Mouse (Mus musculus) liver, embryonic 11.5 days (tissue): Measurements from ENCODE around the gene Has1. TPM values are rescaled to one million over a fixed set of nuclear protein-coding genes. Genes with fewer than 3 reads are reported as not detected.

Experiments used
- ATAC-seq: fragments of 200-750 bp; cut with Nextera tagmentation; replicated peaks from 2 replicates; pipeline ENCODE4 v1.8.0; 2017; ENCODE audit warnings: moderate number of reproducible peaks, mild to moderate bottlenecking, moderate TSS enrichment, moderate library complexity; ENCODE audit not compliant: low FRiP score
- DNase-seq: peaks from one replicate; pipeline ENCODE4 v3.0.0-alpha.2; 2017; ENCODE audit warnings: low spot score
- H3K27ac ChIP-seq: fragments of 300-500 bp; sonication (generic); 2 replicates; pipeline ENCODE4 v1.5.1; 2014; ENCODE audit warnings: mild to moderate bottlenecking, low read depth, low read length, control low read depth
- H3K27me3 ChIP-seq: fragments of 300-500 bp; sonication (generic); replicated peaks from 2 replicates; pipeline ENCODE4 v1.6.1; 2014; ENCODE audit warnings: low read length, mixed read lengths; ENCODE audit not compliant: control insufficient read depth, insufficient read depth
- H3K36me3 ChIP-seq: fragments of 300-500 bp; sonication (generic); 2 replicates; pipeline ENCODE4 v1.6.1; 2014; ENCODE audit warnings: mild to moderate bottlenecking, low read length, moderate library complexity, mixed read lengths; ENCODE audit not compliant: control insufficient read depth, insufficient read depth
- H3K4me1 ChIP-seq: fragments of 300-500 bp; sonication (generic); replicated peaks from 2 replicates; pipeline ENCODE4 v1.6.1; 2014; ENCODE audit warnings: low read length, mixed read lengths; ENCODE audit not compliant: control insufficient read depth, insufficient read depth
- H3K4me2 ChIP-seq: fragments of 300-500 bp; sonication (generic); 2 replicates; pipeline ENCODE4 v1.6.1; 2014; ENCODE audit warnings: mild to moderate bottlenecking, control low read depth, moderate library complexity
- H3K4me3 ChIP-seq: fragments of 300-500 bp; sonication (generic); 2 replicates; pipeline ENCODE4 v1.5.1; 2014; ENCODE audit warnings: low read depth, low read length, control low read depth
- H3K9ac ChIP-seq: fragments of 300-500 bp; sonication (generic); 2 replicates; pipeline ENCODE4 v1.6.1; 2014; ENCODE audit warnings: low read depth, low read length, control low read depth
- H3K9me3 ChIP-seq: fragments of 300-500 bp; sonication (generic); 2 replicates; pipeline ENCODE4 v1.6.1; 2016; ENCODE audit warnings: low read length, inconsistent platforms, mixed read lengths; ENCODE audit not compliant: control insufficient read depth
- WGBS: fragments of 180-500 bp; shearing (Covaris S2); extraction: QIAGEN DNeasy Blood & Tissue Kit; methylation state at CpG from one replicate; pipeline ENCODE4 v1.1.7; 2014; 5-methylcytosine and 5-hydroxymethylcytosine counted together
- polyA plus RNA-seq: library from polyadenylated mRNA; unstranded; fragments of >200 nt; fragmentation: Nextera tagmentation; extraction: Ambion mirVana; gene quantifications from 2 replicates; pipeline ENCODE4 v1.2.1, GENCODE M21; 2014

Has1 gene
- polyA plus RNA-seq, result 0.31 and 0.58 TPM in 2 replicates

DNA sequence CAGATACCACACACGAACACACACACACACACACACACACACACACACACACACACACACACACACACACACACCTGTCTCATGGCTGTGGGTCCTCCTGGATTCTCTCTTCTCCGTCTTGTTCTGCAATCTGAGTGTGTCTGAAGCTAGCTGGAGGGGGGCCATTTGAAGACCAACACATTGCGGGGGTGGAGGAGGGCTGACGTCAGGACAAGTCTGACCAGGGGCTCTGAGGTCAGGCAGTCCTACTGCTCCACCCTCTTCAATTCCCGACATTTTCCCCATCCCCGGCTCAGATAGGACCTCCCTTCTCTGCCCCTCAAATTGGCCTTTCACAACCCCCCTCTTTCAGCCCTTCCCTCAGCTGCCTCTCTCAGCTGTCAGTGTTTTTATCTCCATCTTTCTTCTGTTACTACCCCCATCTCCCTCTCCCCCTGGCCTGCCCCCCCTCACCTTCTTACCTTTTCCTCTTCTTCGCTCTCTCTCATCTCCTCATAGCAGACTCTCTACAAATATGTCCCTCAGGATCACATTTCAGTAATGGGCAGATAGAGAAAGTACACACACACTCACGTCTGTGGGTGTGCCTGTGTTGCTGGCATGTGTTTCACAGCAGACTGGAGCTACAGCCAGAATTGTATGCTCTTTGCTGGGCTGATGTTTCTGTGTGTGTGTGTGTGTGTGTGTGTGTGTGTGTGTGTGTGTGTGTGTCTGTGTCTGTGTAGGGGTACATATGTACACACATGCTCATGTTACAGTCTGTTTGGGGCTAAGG, at the start of gene Has1:
Has1 (minus strand) TSS at position 142 of the 775 bp plus-strand sequence.
- no peak for ATAC-seq
- H3K4me1 ChIP-seq, result no peaks in the 10 kb centered on the region
- DNase-seq, result no peak
- H3K27me3 ChIP-seq, result peaks cover 9% of the 10 kb centered on the region
- no peak within 1 kb of the TSS for H3K9ac ChIP-seq
- H3K27ac ChIP-seq, result no peak within 1 kb of the TSS
- H3K36me3 ChIP-seq, result no peaks in the 10 kb centered on the region
- H3K4me2 ChIP-seq, result no peak within 1 kb of the TSS
- H3K9me3 ChIP-seq, result no peaks in the 10 kb centered on the region
- 43% methylated on average over 8 of the region's 8 CpGs for WGBS
- no peak within 1 kb of the TSS for H3K4me3 ChIP-seq

DNA sequence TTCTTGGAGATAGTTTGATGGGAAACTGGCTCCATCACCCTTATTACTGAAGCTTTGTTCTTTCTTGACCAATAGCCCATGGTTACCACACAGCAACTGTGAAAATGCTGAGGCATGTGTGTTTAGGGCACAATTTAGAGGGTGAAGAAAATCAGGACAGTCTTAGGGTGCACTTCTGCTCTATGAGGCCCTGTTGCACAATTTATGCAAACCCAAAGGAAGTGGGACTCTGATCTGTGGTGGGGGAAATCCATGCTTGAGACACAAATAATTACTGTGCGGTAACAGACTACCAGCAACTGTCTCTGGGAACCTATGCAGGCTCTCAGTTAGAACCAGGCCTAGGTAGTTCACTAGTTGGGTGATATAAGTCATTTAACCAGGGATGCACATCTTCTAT, 45.8 kb upstream of the Has1 start:
- WGBS, result 61% methylated on average over 1 of the region's 1 CpGs
- Histone ChIP-seq H3K36me3 (no peaks in the 10 kb centered on the region), H3K27ac (no peak overlapping the region), H3K9ac (no peak overlapping the region), H3K27me3 (no peaks in the 10 kb centered on the region), H3K4me1 (no peaks in the 10 kb centered on the region), H3K4me3 (no peak overlapping the region), H3K4me2 (no peak overlapping the region), H3K9me3 (no peaks in the 10 kb centered on the region)
- no peak for ATAC-seq
- no peak for DNase-seq

- Histone ChIP-seq H3K4me2 (no peak overlapping the region), H3K27me3 (no peaks in the 10 kb centered on the region), H3K4me1 (no peaks in the 10 kb centered on the region), H3K36me3 (no peaks in the 10 kb centered on the region), H3K9me3 (no peaks in the 10 kb centered on the region), H3K9ac (no peak overlapping the region), H3K4me3 (no peak overlapping the region), H3K27ac (no peak overlapping the region)
- DNase-seq, result no peak
- ATAC-seq, result no peak
- 78% methylated on average over 2 of the region's 2 CpGs for WGBS
Measured at GRCm38 (mm10) chr17:17899268-17899667, 44.3 kb upstream of the Has1 start.

DNA sequence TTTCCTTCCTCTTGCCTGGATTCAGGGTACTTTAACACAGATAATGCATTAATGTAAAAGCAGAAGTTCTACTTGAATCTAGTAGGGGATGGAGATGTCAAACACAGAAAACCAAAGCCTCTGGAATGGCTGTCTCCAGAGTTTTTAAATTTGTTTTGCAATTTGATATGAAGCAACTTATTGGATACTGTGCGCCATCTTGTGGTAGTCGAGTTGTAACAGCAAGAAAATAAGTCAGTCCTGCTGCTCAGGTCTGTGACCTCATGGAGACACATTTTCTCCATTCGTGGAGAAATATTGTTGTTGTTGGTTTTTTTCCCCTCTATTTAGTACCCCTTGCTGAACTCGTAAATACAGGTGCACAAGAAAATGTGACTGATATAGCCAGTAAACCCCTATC, 41.0 kb upstream of the Has1 start:
- H3K9ac ChIP-seq, result no peak overlapping the region
- 2% methylated on average over 4 of the region's 4 CpGs for WGBS

DNA sequence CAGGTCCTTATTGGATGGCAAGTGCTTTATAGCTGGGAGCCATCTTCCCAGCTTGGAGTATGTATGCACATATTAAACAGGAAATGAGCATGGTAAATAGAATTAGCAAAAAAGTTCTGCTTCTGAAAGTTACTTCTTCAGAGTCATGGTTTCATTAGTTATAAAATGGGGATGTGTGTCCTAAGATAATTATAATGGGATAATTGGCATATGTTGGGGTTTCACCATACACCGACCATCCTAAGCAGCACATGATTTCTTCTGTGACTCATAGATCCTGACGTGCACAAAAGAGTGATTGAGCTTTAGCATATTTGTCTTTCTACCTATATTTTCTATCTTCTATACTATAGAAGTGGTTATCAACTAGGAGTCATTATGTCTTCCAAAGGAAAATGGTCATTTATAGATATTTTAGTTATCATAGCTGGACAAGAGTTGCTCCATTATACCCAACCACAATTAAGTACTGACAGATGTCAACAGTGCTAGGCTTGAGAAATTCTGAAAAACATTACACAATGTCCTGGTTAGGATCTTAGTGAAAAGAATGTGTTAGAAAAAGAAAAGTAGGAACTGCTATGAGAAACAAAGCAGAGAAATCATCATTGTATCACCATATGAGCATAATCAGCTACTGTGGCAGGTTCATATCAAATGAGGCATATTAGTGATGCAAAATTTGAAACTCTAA, 34.9 kb upstream of the Has1 start:
- ATAC-seq (no peak), DNase-seq (no peak)
- Histone ChIP-seq H3K27ac (no peak overlapping the region), H3K27me3 (no peaks in the 10 kb centered on the region), H3K4me3 (no peak overlapping the region), H3K4me2 (no peak overlapping the region), H3K9ac (no peak overlapping the region), H3K4me1 (no peaks in the 10 kb centered on the region), H3K9me3 (no peaks in the 10 kb centered on the region), H3K36me3 (no peaks in the 10 kb centered on the region)
- WGBS, result 74% methylated on average over 2 of the region's 2 CpGs

More for the DNA sequence above, 41.0 kb upstream of the Has1 start:
- H3K4me1 ChIP-seq, result no peaks in the 10 kb centered on the region
- no peak overlapping the region for H3K27ac ChIP-seq
- no peak for ATAC-seq
- no peak overlapping the region for H3K4me3 ChIP-seq
- H3K9me3 ChIP-seq, result no peaks in the 10 kb centered on the region
- DNase-seq, result no peak
- H3K27me3 ChIP-seq, result no peaks in the 10 kb centered on the region
- no peaks in the 10 kb centered on the region for H3K36me3 ChIP-seq
- no peak overlapping the region for H3K4me2 ChIP-seq

DNA sequence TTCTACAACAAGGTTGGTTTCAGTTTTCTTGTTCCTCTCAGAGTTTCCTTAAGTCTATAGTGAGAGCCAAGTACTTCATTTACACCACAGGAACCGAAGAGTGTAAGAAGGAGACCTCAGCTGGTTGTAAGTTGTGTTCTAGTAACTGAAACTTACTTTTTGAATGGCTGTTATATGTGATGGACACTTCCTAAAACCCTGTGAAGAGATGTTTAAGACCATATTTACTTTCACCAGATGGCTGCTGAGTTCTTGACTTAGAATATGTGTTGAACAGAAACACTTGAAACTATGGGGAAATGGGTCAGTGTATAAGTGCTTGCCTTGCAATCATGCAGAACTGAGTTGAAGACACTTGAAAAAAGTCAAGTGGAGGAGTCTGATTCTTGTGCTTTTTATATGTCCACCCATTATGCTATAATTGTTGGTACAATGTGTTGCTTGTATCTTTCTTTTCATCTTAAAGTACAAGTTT, 32.8 kb upstream of the Has1 start, which contains the start of the genes Fpr2 and Fpr3:
Fpr2 (plus strand) TSS at position 51 of the 475 bp plus-strand sequence.
Fpr3 (plus strand) TSS at position 79 of the 475 bp plus-strand sequence.
- Histone ChIP-seq H3K36me3 (no peaks in the 10 kb centered on the region), H3K9ac (no peak within 1 kb of the TSS), H3K4me3 (no peak within 1 kb of the TSS), H3K4me2 (no peak within 1 kb of the TSS), H3K27me3 (no peaks in the 10 kb centered on the region), H3K4me1 (no peaks in the 10 kb centered on the region), H3K9me3 (no peaks in the 10 kb centered on the region), H3K27ac (no peak within 1 kb of the TSS)
- WGBS, result 53% methylated on average over 1 of the region's 1 CpGs
- ATAC-seq (no peak), DNase-seq (no peak)

GRCm38 (mm10) chr17:17883840-17884239, 28.8 kb upstream of the Has1 start, which contains the start of gene Fpr1:
Gene Fpr1 (minus strand): TSS chr17:17883940.
- WGBS, result 50% methylated on average over 1 of the region's 1 CpGs
- no peak within 1 kb of the TSS for H3K9ac ChIP-seq
- H3K4me2 ChIP-seq, result no peak within 1 kb of the TSS
- H3K4me3 ChIP-seq, result no peak within 1 kb of the TSS
- ATAC-seq, result no peak
- no peaks in the 10 kb centered on the region for H3K9me3 ChIP-seq
- no peak for DNase-seq
- H3K27me3 ChIP-seq, result no peaks in the 10 kb centered on the region
- H3K36me3 ChIP-seq, result no peaks in the 10 kb centered on the region
- no peak within 1 kb of the TSS for H3K27ac ChIP-seq
- H3K4me1 ChIP-seq, result no peaks in the 10 kb centered on the region

- H3K9me3 ChIP-seq, result no peaks in the 10 kb centered on the region
- no peaks in the 10 kb centered on the region for H3K27me3 ChIP-seq
- H3K4me2 ChIP-seq, result no peak overlapping the region
- no peak overlapping the region for H3K27ac ChIP-seq
- DNase-seq (no peak), ATAC-seq (no peak)
- H3K4me3 ChIP-seq, result no peak overlapping the region
- no peak overlapping the region for H3K9ac ChIP-seq
- H3K36me3 ChIP-seq, result no peaks in the 10 kb centered on the region
- H3K4me1 ChIP-seq, result no peaks in the 10 kb centered on the region
- WGBS, result 77% methylated on average over 3 of the region's 3 CpGs
Measured at GRCm38 (mm10) chr17:17882672-17883071, 27.7 kb upstream of the Has1 start.
